Mouse (Mus musculus): ENCODE measurements at regions not wholly inside any gene's neighbourhood (a gene's known extent, or its start where the extent isn't known, plus 50 kb on each side); places are given as distances from the start of the nearest gene placed in this dataset.
A peak's percentile ranks its signal among the peaks of the same experiment; 100 is the strongest.
"Not testable (repeated sequence)": the region's sequence is repeated elsewhere in the genome, so short reads cannot be mapped to it uniquely, and the experiment has no call there.

- Histone ChIP-seq H3K27ac (ENCODE audit: insufficient read depth, low read depth, low read length) (no peak overlapping the region), H3K27me3 (replicated peaks; ENCODE audit: control insufficient read depth, insufficient read depth, low read length) (no peaks in the 10 kb centered on the region), H3K4me1 (ENCODE audit: control insufficient read depth, insufficient read depth, low read length) (no peaks in the 10 kb centered on the region), H3K36me3 (ENCODE audit: control insufficient read depth, insufficient read depth, low read length) (no peaks in the 10 kb centered on the region), H3K4me3 (ENCODE audit: insufficient read depth, low read depth, low read length) (no peak overlapping the region)
- 48% methylated on average over 1 of the region's 1 CpGs for WGBS
- DNase-seq, result no peak
- TF ChIP-seq POLR2A (IDR thresholded peaks at IDR 0.05; ENCODE audit: low read depth, low read length), result no peak
Observed at GRCm38 (mm10) chr15:52459315-52459714, 1425.4 kb upstream of the Gm7489 start.

GRCm38 (mm10) chr15:52464226-52465138, 1420.2 kb upstream of the Gm7489 start:
- 19% methylated on average over 8 of the region's 8 CpGs for WGBS
- DNase-seq, result no peak
- no peaks in the 10 kb centered on the region for H3K36me3 ChIP-seq (ENCODE audit: control insufficient read depth, insufficient read depth, low read length)
- H3K27me3 ChIP-seq (replicated peaks; ENCODE audit: control insufficient read depth, insufficient read depth, low read length), result no peaks in the 10 kb centered on the region
- TF ChIP-seq POLR2A (IDR thresholded peaks at IDR 0.05; ENCODE audit: low read depth, low read length) (no peak), CTCF (conservative IDR thresholded peaks at IDR 0.05; ENCODE audit: insufficient read depth, insufficient read length, low read depth, low read length) (no peak)
- no peak overlapping the region for H3K4me3 ChIP-seq (ENCODE audit: insufficient read depth, low read depth, low read length)
- H3K4me1 ChIP-seq (ENCODE audit: control insufficient read depth, insufficient read depth, low read length), result no peaks in the 10 kb centered on the region
- no peak overlapping the region for H3K27ac ChIP-seq (ENCODE audit: insufficient read depth, low read depth, low read length)

- WGBS, result 94% methylated on average over 20 of the region's 20 CpGs
- H3K4me1 ChIP-seq (ENCODE audit: control insufficient read depth, insufficient read depth, low read length); H3K4me3 ChIP-seq (ENCODE audit: insufficient read depth, low read depth, low read length); DNase-seq; H3K27ac ChIP-seq (ENCODE audit: insufficient read depth, low read depth, low read length); H3K27me3 ChIP-seq (replicated peaks; ENCODE audit: control insufficient read depth, insufficient read depth, low read length); H3K36me3 ChIP-seq (ENCODE audit: control insufficient read depth, insufficient read depth, low read length): not testable (repeated sequence)
Observed at GRCm38 (mm10) chr15:52478124-52478523, 1406.6 kb upstream of the Gm7489 start.

- TF ChIP-seq POLR2A (IDR thresholded peaks at IDR 0.05; ENCODE audit: low read depth, low read length) (no peak), CTCF (conservative IDR thresholded peaks at IDR 0.05; ENCODE audit: insufficient read depth, insufficient read length, low read depth, low read length) (no peak)
- Histone ChIP-seq H3K27me3 (replicated peaks; ENCODE audit: control insufficient read depth, insufficient read depth, low read length) (no peaks in the 10 kb centered on the region), H3K36me3 (ENCODE audit: control insufficient read depth, insufficient read depth, low read length) (no peaks in the 10 kb centered on the region), H3K4me3 (ENCODE audit: insufficient read depth, low read depth, low read length) (no peak overlapping the region), H3K27ac (ENCODE audit: insufficient read depth, low read depth, low read length) (no peak overlapping the region), H3K4me1 (ENCODE audit: control insufficient read depth, insufficient read depth, low read length) (no peaks in the 10 kb centered on the region)
- 22% methylated on average over 3 of the region's 3 CpGs for WGBS
- no peak for DNase-seq
Observed at GRCm38 (mm10) chr15:52480834-52481233, 1403.9 kb upstream of the Gm7489 start.

- no peak overlapping the region for H3K27ac ChIP-seq (ENCODE audit: insufficient read depth, low read depth, low read length)
- no peak for TF ChIP-seq CTCF (conservative IDR thresholded peaks at IDR 0.05; ENCODE audit: insufficient read depth, insufficient read length, low read depth, low read length)
- no peak for TF ChIP-seq POLR2A (IDR thresholded peaks at IDR 0.05; ENCODE audit: low read depth, low read length)
- WGBS, result 48% methylated on average over 5 of the region's 5 CpGs
- no peaks in the 10 kb centered on the region for H3K4me1 ChIP-seq (ENCODE audit: control insufficient read depth, insufficient read depth, low read length)
- H3K4me3 ChIP-seq (ENCODE audit: insufficient read depth, low read depth, low read length), result no peak overlapping the region
- H3K36me3 ChIP-seq (ENCODE audit: control insufficient read depth, insufficient read depth, low read length), result no peaks in the 10 kb centered on the region
- DNase-seq, result no peak
- H3K27me3 ChIP-seq (replicated peaks; ENCODE audit: control insufficient read depth, insufficient read depth, low read length), result no peaks in the 10 kb centered on the region
Observed at GRCm38 (mm10) chr15:52483598-52484165, 1401.0 kb upstream of the Gm7489 start.

GRCm38 (mm10) chr15:52484276-52484675, 1400.4 kb upstream of the Gm7489 start:
- H3K4me3 ChIP-seq (ENCODE audit: insufficient read depth, low read depth, low read length), result no peak overlapping the region
- TF ChIP-seq POLR2A (IDR thresholded peaks at IDR 0.05; ENCODE audit: low read depth, low read length) (no peak), CTCF (conservative IDR thresholded peaks at IDR 0.05; ENCODE audit: insufficient read depth, insufficient read length, low read depth, low read length) (no peak)
- H3K36me3 ChIP-seq (ENCODE audit: control insufficient read depth, insufficient read depth, low read length), result no peaks in the 10 kb centered on the region
- H3K4me1 ChIP-seq (ENCODE audit: control insufficient read depth, insufficient read depth, low read length), result no peaks in the 10 kb centered on the region
- WGBS, result 84% methylated on average over 5 of the region's 5 CpGs
- no peak for DNase-seq
- H3K27ac ChIP-seq (ENCODE audit: insufficient read depth, low read depth, low read length), result no peak overlapping the region
- no peaks in the 10 kb centered on the region for H3K27me3 ChIP-seq (replicated peaks; ENCODE audit: control insufficient read depth, insufficient read depth, low read length)

- peak; percentile 19 for DNase-seq
- no peaks in the 10 kb centered on the region; the same call in 1 of the 2 replicates for H3K27me3 ChIP-seq (replicated peaks; ENCODE audit: control insufficient read depth, insufficient read depth, low read length)
- no peaks in the 10 kb centered on the region for H3K36me3 ChIP-seq (ENCODE audit: control insufficient read depth, insufficient read depth, low read length)
- WGBS, result 29% methylated on average over 9 of the region's 9 CpGs
- no peak overlapping the region for H3K27ac ChIP-seq (ENCODE audit: insufficient read depth, low read depth, low read length)
- TF ChIP-seq CTCF (conservative IDR thresholded peaks at IDR 0.05; ENCODE audit: insufficient read depth, insufficient read length, low read depth, low read length) (peak; percentile 47), POLR2A (IDR thresholded peaks at IDR 0.05; ENCODE audit: low read depth, low read length) (no peak)
- H3K4me3 ChIP-seq (ENCODE audit: insufficient read depth, low read depth, low read length), result no peak overlapping the region
- H3K4me1 ChIP-seq (ENCODE audit: control insufficient read depth, insufficient read depth, low read length), result no peaks in the 10 kb centered on the region
Observed at GRCm38 (mm10) chr15:52505278-52505831, 1379.4 kb upstream of the Gm7489 start.
